Mouse (Mus musculus) natural killer cell, adult 2 months (primary cell): Measurements from ENCODE around the gene Dtd1.

Experiments used
- DNase-seq, 2 experiments: peaks; one replicate each; pipeline ENCODE4 v3.0.0; 2022; ENCODE audit warnings: low spot score in 2 of 2

Dtd1 gene

GRCm38 (mm10) chr2:144640101-144640500, 40.4 kb downstream of the Dtd1 start:
- DNase-seq = no peak

- DNase-seq = no peak
These were observed 42.3 kb downstream of the Dtd1 start for GRCm38 (mm10) chr2:144641991-144642390.

GRCm38 (mm10) chr2:144646360-144646759, 46.7 kb downstream of the Dtd1 start:
- DNase-seq = no peak

GRCm38 (mm10) chr2:144647151-144647550, 47.5 kb downstream of the Dtd1 start:
- no peak for DNase-seq

GRCm38 (mm10) chr2:144649960-144650359, 50.3 kb downstream of the Dtd1 start:
- DNase-seq = no peak

- DNase-seq = no peak
These were observed 53.1 kb downstream of the Dtd1 start for GRCm38 (mm10) chr2:144652841-144653240.

GRCm38 (mm10) chr2:144655307-144655706, 55.6 kb downstream of the Dtd1 start:
- no peak for DNase-seq

- DNase-seq = no peak
These were observed 68.8 kb downstream of the Dtd1 start for GRCm38 (mm10) chr2:144668507-144668906.

- no peak for DNase-seq
These were observed 70.7 kb downstream of the Dtd1 start for GRCm38 (mm10) chr2:144670289-144670930.

- no peak for DNase-seq
These were observed 72.7 kb downstream of the Dtd1 start for GRCm38 (mm10) chr2:144672397-144672796.

GRCm38 (mm10) chr2:144676546-144677228, 77.0 kb downstream of the Dtd1 start:
- no peak for DNase-seq

- no peak for DNase-seq
These were observed 77.5 kb downstream of the Dtd1 start for GRCm38 (mm10) chr2:144677229-144677571.

GRCm38 (mm10) chr2:144678779-144679178, 79.1 kb downstream of the Dtd1 start:
- DNase-seq = no peak

- DNase-seq = no peak
These were observed 79.7 kb downstream of the Dtd1 start for GRCm38 (mm10) chr2:144679394-144679793.

- peak; percentile 9 to 30 for DNase-seq
These were observed 92.6 kb downstream of the Dtd1 start for GRCm38 (mm10) chr2:144692219-144692732.

- no peak for DNase-seq
These were observed 93.1 kb downstream of the Dtd1 start for GRCm38 (mm10) chr2:144692777-144693176.

GRCm38 (mm10) chr2:144694923-144695322, 95.2 kb downstream of the Dtd1 start:
- no peak for DNase-seq

GRCm38 (mm10) chr2:144698046-144698445, 98.3 kb downstream of the Dtd1 start:
- no peak for DNase-seq

- no peak for DNase-seq
These were observed 100.9 kb downstream of the Dtd1 start for GRCm38 (mm10) chr2:144700608-144701007.

- DNase-seq = no peak
These were observed 101.9 kb downstream of the Dtd1 start for GRCm38 (mm10) chr2:144701415-144702149.

GRCm38 (mm10) chr2:144709285-144709684, 109.6 kb downstream of the Dtd1 start:
- no peak for DNase-seq

- no peak for DNase-seq
These were observed 110.0 kb downstream of the Dtd1 start for GRCm38 (mm10) chr2:144709704-144710103.

GRCm38 (mm10) chr2:144714596-144714995, 114.9 kb downstream of the Dtd1 start:
- DNase-seq = no peak
